Mouse (Mus musculus) T-helper 2 cell (primary cell): ENCODE measurements around the gene Il11.

Experiments used
- in situ Hi-C: fragments of 300-600 bp; cut with MboI, MseI; formaldehyde crosslinking; loops from one replicate; pipeline ENCODE4 v1.15.1; 2025; ENCODE audit warnings: high pct_unique_total_duplicates

Gene Il11

DNA sequence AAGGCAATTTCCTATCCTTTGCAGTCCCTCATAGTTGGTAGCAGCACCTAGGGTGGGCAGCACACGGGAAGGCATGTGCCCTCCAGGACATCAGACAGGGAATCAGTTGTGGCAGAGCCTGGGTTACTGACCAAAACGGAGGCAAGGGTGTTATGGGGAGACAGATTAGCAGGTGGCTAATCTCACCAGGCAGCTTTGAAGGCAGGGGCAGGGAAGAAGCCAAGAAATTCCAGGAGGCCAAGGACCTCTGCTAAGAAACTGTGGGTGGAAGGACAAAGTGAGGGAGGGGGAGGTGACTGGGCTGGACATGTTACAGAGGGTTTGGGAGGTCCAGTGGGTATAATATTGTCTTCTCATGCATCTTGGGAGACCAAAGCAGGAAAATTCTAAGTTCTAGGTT lies 39.3 kb downstream of the Il11 start:
- in situ Hi-C loops: no loop called here

DNA sequence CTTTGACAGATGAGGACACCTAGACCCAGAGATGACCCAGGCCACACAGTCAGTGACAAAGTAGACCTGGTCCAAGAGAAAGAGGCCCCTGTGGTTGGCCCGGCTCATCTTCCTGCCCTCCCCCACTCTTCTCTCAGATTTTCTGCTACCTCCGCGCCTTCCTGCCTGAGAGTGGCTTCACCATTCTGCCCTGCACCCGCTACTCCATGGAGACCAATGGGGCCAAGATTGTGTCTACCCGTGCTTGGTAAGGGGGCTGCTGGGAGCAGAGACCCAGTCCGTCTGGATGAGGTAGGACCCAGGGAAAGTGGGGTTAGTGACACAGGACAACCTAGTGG lies 40.2 kb downstream of the Il11 start:
- in situ Hi-C loops: no loop called here

DNA sequence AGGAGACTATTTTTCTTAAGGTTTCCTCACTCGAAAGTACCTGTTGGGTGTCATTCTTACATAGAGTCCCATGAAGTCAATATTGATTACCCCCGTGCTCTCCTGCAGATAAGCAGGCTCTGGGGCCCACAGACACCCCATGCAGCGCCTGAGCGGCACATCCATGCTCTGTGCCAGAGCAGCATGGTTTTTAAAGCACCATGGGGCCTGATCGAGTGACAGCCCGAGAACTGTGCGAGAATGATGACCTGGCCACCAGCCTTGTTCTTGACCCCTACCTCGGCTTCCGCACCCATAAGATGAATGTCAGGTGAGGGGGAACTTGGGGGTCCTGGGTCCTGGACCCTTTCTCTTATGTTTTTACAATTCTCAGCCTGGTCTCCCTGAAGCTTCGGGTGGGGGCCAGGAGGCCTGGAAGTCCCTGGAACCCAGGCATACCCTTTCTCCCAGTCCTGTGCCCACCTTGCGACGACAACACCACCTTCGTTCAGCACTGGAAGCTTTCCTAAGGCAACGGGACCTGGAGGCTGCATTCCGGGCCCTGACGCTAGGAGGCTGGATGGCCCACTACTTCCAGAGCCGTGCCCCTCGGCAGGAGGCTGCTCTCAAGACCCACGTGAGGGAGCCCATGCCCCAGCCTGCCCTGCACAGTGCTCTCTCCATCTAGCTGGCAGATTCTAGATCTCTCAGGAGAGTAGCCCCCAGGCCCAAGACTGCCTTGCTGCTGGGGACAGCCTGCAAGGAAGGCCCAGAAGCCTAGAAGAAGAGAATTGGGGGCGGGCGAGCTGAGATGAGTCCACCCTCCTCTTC lies 40.8 kb downstream of the Il11 start:
- in situ Hi-C loops: no loop called here

DNA sequence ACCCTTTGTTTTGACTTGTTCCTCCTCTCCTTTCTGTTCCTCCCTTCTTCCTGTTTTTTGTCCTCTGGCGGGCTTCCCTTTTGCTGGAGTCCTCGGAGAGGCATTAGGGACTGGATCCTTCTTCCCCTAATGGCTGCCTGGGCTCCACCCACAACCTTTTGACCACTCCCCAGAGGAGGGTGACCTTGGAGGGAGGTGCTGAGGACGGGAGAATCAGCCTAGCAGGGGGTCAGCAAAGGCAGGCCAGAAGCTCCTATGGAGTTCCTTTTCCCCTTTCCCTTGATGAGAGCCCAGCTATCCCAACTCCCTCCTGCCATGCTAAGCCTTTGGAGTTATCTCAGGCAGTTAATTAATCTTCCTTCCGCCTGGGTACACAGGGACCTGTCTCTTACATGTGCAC lies 41.5 kb downstream of the Il11 start:
- in situ Hi-C loops: no loop called here

DNA sequence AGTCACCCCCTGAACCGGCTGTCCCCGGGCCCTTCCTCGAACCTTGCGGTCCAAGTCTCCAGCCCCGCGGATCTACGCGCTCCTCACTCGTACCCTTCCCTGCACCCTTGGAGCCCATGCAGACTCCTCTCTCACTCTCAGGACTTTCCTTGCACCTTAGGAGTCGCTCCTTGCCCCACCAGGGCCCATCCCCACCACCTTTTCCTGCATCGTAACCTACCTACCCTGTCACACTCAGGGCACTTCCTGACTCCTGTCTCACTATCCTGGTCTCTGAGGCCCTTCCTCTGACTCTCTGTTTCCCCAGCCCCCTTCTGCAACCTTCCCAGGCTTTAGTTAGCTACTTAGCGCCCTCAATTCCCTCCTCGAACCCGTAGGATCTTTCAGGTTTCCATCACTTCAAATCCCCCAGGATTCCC lies 42.3 kb downstream of the Il11 start:
- in situ Hi-C loops: no loop called here

DNA sequence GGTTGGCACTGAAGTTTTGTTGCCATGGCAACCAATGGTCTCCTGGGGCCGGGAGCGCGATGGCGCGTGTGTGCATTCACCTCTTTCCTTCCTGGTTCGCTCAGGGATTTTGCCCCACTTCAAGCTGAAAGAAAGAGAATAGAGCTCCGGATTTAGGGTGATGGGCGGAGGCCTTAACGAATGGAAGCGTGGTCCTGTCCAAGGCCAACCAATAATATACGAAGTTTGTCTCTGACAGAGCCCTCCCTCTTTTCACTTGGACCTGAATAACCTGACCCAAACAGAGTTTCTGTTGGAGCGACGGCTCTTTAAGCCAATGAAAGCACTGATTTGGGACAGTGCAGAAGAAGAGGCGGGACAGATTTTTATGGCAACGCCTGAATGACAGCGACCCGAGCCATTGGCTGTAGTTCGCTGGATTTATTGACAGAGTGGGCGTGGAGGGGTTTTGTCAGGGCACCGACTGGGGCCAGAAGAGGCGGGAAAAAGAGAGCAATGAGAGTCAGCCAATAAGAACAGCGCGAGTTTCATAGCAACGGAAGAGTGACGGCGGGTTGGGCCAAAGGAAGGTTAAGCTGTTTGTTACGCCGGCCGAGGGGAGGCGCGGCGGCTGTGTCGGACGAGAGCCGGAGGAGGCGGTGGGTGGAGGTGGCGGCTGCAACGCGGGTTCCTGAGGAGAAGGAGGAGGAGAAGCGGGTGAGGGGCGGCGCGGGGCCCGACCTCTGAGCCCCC lies 42.9 kb downstream of the Il11 start, which contains the start of gene Kmt5c:
TSS of gene Kmt5c (plus strand) at position 572 of the 732 bp plus-strand sequence.
- in situ Hi-C loops: no loop called here

DNA sequence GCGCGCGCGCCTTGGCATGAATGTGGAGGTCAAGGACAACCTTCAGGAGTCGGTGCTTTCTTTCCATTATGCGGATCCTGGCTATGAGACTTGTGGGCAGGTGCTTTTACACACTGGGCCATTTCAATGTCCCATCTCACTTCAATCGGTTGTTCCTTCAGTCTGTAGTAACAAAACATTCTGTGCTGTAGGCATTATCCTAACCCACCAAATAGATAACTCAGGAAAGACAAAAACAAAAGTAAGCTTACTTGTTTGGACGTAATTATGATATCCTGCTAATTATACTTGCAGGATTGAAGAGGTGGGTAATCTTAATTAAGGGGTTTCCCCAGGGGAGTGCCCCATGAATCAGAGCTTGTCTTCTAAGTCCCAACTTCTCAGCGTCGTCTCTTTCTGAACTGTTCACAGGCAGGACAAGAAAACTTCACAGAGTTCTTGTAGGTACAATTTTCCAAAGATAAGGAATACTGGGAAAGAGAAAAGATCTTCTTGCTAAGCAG lies 43.6 kb downstream of the Il11 start:
- in situ Hi-C loops: no loop called here

DNA sequence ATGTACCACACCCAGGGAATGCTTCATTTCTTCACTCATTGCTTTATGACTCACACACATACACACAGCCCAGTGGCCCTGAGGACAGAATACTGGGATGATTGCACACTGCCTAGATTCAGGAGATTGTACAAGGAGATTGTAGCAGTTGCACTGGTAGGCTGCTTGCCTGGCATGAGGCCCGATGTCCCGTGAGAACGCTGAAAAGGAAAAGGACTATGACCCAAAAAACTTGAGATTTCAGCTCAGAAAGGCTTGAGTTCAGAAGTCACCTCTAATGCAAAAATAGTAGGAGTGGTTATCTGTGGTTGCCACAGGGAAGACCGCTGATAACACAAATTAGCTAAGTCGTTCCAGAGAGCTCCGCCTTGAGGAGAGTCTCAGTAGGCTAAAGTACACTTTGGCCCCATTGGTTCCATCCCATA lies 49.7 kb downstream of the Il11 start:
- in situ Hi-C loops: no loop called here

DNA sequence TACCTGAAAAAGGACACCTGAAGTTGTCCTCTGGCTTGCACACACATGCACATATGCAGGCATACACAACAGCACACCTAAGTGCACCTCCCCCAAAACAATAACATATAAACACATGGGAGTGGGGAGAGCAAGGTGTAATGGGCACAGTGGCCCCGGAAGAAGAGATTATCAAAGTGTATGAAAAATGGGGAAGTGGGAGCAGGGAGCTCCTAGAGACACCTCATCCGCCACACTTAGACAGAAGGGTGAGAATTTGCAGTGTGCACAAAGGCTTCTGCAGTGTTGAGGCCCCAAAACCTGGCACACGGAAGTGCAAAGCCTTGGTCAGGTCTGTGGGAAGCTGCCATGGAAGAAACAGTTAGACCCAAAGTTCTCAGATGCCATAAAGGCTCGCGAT lies 51.6 kb downstream of the Il11 start:
- in situ Hi-C loops: no loop called here

DNA sequence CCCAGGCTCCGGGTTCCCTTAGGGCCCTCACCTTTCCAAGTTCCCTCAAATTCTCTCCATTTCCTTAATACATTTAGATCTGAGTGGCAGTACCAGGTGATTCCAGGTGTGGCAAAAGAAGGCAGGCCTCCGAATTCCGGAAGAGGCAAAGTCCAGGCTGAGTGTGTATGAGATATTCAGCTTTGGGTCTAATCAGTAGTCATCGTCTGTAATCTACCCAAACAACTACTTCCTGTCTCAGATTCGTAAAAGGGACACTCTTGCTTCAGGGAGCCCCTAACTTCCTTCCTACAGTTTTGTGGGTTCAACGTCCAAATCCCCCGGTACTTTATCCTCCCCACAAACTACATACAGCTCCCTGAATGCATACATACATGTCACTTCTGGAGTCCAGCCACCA lies 57.5 kb downstream of the Il11 start, which contains the start of gene Tmem150b:
TSS of gene Tmem150b (minus strand) at position 81 of the 400 bp plus-strand sequence.
- in situ Hi-C loops: no loop called here

DNA sequence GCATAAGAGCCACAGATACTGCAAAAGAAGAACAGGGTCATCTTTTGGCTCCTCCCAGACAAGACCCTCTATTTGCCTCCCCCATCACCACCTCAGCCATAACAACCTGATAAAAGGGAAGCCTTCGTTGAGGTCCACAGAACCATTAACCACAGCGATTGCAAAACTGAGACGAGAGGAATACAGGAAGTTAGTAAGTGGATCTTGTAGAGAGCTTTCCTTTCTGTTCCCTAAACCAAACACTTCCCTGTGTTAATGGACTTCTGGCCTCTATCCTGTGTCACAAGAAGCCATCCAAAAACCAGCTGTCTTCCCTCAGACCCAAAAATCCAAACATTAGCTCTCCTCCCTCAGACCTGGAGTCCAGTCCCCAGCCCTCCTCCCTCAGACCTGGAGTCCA lies 58.3 kb downstream of the Il11 start:
- in situ Hi-C loops: no loop called here

DNA sequence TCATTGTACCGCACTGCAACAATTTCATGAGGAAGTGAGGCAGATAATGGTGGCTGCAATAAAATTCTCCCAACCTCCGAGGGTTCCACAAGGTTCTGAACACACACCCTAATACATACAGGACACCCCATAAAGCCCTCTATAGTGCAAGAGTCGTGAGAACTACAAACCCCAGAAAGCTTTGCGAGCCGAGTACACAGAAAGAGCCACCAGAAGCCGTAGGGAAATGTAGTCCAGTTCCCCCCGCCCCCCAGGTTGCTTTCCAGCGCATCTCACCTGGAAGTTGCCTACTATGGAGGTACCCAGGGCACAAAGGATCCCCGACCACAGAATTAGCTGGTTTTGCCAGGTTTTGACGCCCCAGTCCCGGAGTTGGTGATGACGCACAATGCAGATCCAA lies 59.2 kb downstream of the Il11 start:
- in situ Hi-C loops: no loop called here
